Mouse (Mus musculus) spleen, postnatal 10 days (tissue): ENCODE data around the gene 1700037C18Rik.
A peak's percentile ranks its signal among the peaks of the same experiment; 100 is the strongest.

Experiments
- DNase-seq, 2 experiments: peaks; one replicate each; pipeline ENCODE4 v3.0.0; 2021 to 2022; ENCODE audit warnings: low spot score in 2 of 2

Gene 1700037C18Rik

DNA sequence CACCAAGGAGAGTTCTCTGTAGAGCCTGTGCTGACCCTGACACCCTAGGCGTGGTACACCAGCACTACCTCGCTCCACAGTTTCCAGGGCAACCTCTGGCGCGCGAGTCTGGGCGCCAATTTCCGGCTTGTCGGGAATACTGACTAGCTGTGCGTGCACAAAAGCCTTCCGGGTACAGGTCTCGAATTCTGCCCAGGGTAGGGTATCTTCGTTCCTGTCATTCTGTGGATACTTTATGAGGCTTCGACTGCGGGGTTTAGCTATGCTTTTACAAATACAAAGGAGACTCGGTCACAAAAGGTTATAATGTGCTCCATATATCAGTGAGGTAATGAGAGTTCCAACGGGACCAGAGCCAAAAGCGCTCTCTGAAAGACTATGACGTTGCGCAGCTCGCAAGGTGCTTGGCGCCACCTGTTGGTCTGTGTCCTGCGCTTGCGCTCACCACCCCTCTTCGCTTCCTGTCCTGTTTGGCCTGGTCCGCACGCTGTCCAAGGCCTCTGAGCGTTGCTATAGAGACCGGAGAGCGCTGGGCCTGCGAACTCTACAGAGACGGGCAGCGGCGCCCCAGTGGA lies at the start of gene 1700037C18Rik, which contains the start of gene Cluap1:
Gene 1700037C18Rik (minus strand): TSS at position 153 of the 575 bp plus-strand sequence.
Gene Cluap1 (plus strand): TSS at position 265 of the 575 bp plus-strand sequence.
- DNase-seq: peak; percentile 88 to 93

DNA sequence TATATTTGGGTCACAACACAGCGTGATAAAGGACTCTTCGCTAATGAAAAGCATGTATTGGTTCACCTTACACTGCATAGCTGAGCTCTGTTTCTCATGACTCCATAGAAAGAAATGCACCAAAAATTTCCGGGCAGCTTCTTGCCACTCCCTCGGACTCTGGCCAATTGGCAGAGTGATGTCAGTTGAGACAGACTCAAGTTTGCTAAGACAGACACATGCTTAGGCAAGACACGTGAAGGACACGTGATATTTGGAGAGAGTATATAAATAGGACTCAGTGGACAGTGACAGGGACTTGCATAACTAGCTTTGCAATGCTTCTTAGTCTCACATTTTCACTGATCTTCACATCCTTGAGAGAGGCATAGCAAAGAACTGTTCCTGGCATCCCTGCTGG lies 47.9 kb upstream of the 1700037C18Rik start:
- DNase-seq: no peak

DNA sequence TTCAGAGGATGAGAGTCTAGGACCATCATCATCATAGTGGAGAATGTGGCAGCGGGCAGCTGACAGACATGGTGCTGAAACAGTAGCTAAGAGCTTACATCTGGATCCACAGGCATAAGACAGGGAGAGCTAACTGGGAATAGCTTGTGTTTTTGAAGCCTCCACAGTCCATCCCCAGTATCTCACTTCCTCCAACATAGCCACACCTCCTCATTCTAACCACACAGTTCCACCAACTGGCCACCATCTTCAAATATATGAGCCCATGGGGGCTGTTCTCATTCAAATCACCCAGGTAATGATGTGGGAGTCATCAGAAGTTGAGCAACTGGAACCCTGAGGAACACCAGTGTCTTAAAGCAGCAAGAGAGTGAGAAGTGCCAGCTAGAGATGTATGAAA lies 42.7 kb upstream of the 1700037C18Rik start:
- DNase-seq: no peak

DNA sequence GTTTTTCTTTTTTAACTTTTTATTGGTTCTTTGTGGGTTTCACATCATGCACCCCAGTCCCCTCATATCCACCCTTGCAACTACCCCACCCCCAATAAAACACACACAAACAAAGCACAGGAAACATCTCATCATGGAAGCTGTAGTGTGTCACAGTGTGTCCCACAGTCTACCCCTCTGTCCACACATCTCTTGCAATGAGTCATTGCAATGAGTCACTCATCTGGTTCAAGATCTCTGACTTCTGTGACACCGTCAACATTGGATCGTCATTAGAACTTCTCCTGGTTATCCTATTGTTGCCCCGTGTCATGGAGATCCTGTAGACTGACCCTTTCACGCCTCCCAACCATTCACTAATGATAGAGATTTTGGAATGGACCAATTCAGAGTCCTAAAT lies 26.2 kb upstream of the 1700037C18Rik start:
- no peak for DNase-seq

DNA sequence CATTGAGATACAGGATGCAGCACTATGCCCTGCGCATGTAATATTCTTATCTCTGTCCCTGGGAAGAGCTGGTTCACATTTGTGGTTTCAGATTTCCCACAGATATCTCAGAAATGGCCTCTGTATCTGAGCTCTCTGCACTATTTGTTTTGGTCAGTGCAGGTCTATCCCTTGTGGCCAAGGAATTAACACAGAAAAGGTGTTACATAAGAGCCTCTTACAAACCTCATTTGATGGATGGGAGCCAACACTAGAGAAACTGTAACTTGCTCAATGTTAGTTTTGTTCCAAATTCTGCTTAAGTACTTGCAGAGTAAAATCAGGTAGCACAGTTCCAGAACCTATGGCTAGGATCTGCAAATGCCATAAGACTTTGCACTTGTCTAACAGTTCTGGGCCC lies 25.6 kb upstream of the 1700037C18Rik start:
- DNase-seq: no peak

- no peak for DNase-seq
Measured at GRCm38 (mm10) chr16:3933536-3933935, 25.0 kb upstream of the 1700037C18Rik start.

GRCm38 (mm10) chr16:3929151-3929550 lies 20.7 kb upstream of the 1700037C18Rik start:
- DNase-seq: no peak

- no peak for DNase-seq
Measured at GRCm38 (mm10) chr16:3928582-3928981, 20.1 kb upstream of the 1700037C18Rik start.

DNA sequence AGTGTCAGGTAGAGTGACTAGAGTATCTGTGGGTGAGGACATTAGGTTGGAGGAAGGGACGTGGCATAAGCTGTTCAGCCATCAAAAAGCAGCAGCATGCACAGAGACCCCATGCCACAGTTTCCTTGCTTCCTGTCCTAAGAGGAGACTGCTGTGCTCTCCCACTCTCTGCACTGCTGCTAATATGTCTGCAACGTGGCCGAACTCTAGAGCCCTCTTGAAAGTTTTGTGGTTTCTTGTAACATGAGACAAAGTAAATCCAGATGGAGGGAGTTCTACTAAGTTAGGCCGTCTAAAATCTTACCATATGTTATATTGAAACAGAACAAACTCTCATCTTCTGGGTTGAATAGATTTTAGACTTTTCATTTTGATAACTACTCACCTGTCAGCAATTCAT lies 15.5 kb upstream of the 1700037C18Rik start:
- no peak for DNase-seq

GRCm38 (mm10) chr16:3923515-3923914 lies 15.0 kb upstream of the 1700037C18Rik start:
- DNase-seq: no peak

- no peak for DNase-seq
Measured at GRCm38 (mm10) chr16:3920756-3921155, 12.3 kb upstream of the 1700037C18Rik start.

DNA sequence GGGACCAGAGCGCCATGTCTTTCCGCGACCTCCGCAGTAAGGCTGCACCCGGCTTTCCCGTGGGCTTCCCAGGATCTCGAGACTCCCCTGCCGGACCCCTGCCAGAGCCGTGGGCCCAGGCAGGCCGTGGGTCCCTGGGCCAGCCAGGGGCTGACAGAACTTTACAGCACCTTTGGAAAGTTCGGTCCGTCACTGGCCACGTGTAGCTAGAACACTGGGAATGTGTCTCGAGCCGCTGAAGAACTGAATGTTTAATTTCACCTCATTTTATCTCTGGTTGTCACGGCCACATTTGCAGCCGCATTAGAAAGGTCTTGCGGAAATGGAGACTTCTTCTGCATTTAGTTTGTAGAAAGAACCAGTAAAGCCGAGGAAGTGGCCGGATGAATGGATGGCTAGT lies 629 bp upstream of the 1700037C18Rik start:
- DNase-seq: no peak

- DNase-seq: no peak
Measured at GRCm38 (mm10) chr16:3907471-3907870, 1.0 kb downstream of the 1700037C18Rik start.

GRCm38 (mm10) chr16:3896553-3896952 lies 11.9 kb downstream of the 1700037C18Rik start:
- DNase-seq: no peak

GRCm38 (mm10) chr16:3896046-3896445 lies 12.4 kb downstream of the 1700037C18Rik start:
- DNase-seq: no peak

- peak; percentile 38 to 72 for DNase-seq
Measured at GRCm38 (mm10) chr16:3895173-3895792, 13.2 kb downstream of the 1700037C18Rik start.

DNA sequence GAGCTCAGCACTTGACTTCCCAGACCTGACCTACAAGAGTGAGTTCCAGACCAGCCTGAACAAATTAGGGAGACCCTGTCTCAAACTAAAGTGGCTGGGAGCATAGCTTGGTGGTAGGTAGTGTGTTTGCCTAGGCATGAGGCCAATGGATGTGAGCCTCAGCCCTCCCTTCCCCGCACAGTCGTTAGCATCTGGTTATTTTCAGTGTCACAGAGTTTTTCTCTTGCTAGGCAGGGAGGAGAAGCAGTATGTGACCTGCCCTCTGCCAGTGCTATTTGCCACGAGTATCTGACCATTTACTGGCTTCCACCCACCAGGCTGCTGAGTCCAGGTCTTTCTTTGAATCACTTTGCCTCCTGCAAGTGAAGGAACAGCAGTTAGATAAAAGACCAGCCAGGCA lies 14.8 kb downstream of the 1700037C18Rik start:
- no peak for DNase-seq

- no peak for DNase-seq
Measured at GRCm38 (mm10) chr16:3891621-3892295, 16.7 kb downstream of the 1700037C18Rik start.

- peak; percentile 21 to 28 for DNase-seq
Measured at GRCm38 (mm10) chr16:3885065-3885670, 23.3 kb downstream of the 1700037C18Rik start.

GRCm38 (mm10) chr16:3884201-3885064 lies 24.1 kb downstream of the 1700037C18Rik start, which contains the start of the genes Zfp597 and Gm20695:
Zfp597 (minus strand) TSS chr16:3884561.
Gm20695 (plus strand) TSS chr16:3884648.
- peak; percentile 95 to 96 for DNase-seq

GRCm38 (mm10) chr16:3876346-3876745 lies 32.1 kb downstream of the 1700037C18Rik start:
- no peak for DNase-seq
